Mouse (Mus musculus): ENCODE measurements around the gene Col4a2.

DNA sequence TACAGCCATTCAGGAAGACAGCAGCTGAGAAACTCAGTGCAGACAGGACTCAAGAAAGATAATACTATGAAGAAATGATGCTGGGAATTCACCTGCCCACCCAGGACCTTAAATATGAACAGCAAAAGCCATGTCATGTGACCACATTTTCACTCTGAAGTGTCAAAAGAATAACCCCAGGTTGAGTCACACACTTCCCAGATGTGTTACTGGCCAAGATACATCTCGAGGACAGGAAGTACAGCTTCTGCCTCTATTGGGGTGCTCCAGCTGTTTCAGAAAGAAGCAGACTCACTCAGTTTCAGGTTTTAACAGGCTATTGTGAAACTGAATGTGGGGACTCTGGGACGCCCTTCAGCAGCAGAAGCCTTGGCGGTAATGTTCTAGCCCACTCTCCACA, 140.0 kb downstream of the Col4a2 start:
- TF ChIP-seq CTCF (IDR thresholded peaks at IDR 0.05; ENCODE audit: borderline replicate concordance, extremely low read depth, insufficient read depth, insufficient read length) (no peak), POLR2A (IDR thresholded peaks at IDR 0.05; ENCODE audit: borderline replicate concordance, extremely low read depth, insufficient read depth, insufficient read length, poor library complexity, severe bottlenecking) (no peak)

All from brain, embryonic 14.5 days (tissue).